Mouse (Mus musculus): Measurements from ENCODE around the gene Nap1l1. TPM values are rescaled to one million over a fixed set of nuclear protein-coding genes. Genes with fewer than 3 reads are reported as not detected.
"Not testable (repeated sequence)": the region's sequence is repeated elsewhere in the genome, so short reads cannot be mapped to it uniquely, and the experiment has no call there.

Gene Nap1l1
- total RNA-seq (2021), result 10 to 100 TPM; 59.7 to 65.9 TPM
- long read RNA-seq, experiment 1, transcript Nap1l1-205 (13 exons, 1,365 nt), result minor isoform, 5 of 63 reads
- long read RNA-seq, experiment 1, transcript Nap1l1-202 (15 exons, 1,350 nt), result major isoform, 24 of 63 reads
- long read RNA-seq, experiment 1, transcript Nap1l1-201 (16 exons, 1,486 nt), result minor isoform, 14 of 63 reads
- long read RNA-seq, experiment 1, partial matches to known transcripts, result 11 of 63 reads
- long read RNA-seq, experiment 1, other reads (novel, unspliced or antisense), result 9 of 63 reads
- long read RNA-seq, experiment 2, transcript Nap1l1-201 (16 exons, 1,486 nt), result minor isoform, 8 of 55 reads
- long read RNA-seq, experiment 2, transcript Nap1l1-202 (15 exons, 1,350 nt), result major isoform, 27 of 55 reads
- long read RNA-seq, experiment 2, partial matches to known transcripts, result 6 of 55 reads
- long read RNA-seq, experiment 2, other reads (novel, unspliced or antisense), result 11 of 55 reads

DNA sequence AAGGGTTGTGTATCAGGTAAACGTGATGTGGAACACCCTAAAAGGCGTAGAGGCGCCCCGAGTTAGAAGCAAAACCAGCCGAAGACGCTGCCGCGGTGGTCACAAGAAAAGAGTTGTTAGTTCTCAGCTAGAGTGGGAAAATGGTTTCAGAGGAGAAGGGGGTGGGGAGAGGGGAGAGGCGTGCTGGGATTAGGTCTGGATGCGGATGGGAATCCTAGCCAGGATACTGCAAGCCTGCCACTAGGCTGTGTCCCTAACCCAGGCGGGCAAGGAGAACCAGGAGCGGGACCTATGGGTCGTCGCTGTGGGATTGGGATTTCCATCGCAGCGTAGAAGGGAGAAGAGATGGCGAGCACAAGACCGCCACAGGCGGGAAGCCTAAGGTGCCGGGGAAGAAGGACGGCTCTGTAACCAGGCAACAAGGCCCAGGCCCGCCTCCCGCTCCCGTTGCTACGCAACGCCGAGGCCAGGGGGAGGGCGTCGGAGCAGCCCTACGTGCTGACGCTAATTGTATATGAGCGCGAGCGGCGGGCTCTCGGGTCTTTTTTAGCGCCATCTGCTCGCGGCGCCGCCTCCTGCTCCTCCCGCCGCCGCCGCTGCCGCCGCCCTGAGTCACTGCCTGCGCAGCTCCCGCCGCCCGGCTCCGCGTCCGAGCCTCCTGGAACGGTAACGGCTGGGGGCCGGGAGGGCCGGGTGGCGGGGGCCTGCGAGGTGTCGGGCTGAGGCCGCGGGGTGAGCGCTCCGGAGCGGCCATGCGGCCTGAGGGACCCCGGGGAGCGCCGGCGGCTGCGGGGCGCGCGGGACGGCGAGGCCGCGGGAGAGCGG, at the start of gene Nap1l1:
Gene Nap1l1 (plus strand): TSS at position 538 of the 825 bp plus-strand sequence.
- intact Hi-C loops (cut with DNase I), result loop anchor here (5.0 to 10.0 kb wide), 3 partner anchors 176 to 308 kb away; partner anchors contain the start of genes Bbs10 and Osbpl8

GRCm38 (mm10) chr10:111426491-111426890, 46.5 kb upstream of the Nap1l1 start:
- no peak for DNase-seq
- intact Hi-C loops (cut with DNase I), result no loop called here

More for the DNA sequence above, at the start of gene Nap1l1:
- peak; percentile 97 to 98 for DNase-seq

GRCm38 (mm10) chr10:111433502-111433901, 39.5 kb upstream of the Nap1l1 start:
- no peak for DNase-seq
- intact Hi-C loops (cut with DNase I), result no loop called here

GRCm38 (mm10) chr10:111441034-111441440, 32.0 kb upstream of the Nap1l1 start:
- intact Hi-C loops (cut with DNase I), result no loop called here

DNA sequence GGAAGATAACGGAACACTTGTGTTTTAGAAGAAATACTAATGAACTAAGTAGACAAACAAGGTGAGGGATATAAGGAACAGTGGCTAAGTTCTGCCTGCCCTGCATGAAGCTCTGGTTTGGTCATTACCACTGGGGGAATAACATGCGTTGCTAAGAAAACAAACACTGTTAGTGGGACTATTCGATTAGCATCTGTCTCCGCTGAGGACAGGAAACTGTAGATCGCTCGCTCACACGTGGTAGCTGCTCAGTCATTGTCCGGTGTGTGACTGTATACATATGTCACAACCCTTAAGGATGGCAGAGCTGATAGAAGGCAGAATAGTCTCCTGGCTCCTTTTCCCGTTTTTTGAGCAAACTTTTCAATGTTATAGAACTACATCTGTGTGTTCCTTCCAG, 28.8 kb upstream of the Nap1l1 start:
- intact Hi-C loops (cut with DNase I), result no loop called here
- DNase-seq, result no peak

More at GRCm38 (mm10) chr10:111441034-111441440, 32.0 kb upstream of the Nap1l1 start:
- no peak for DNase-seq

GRCm38 (mm10) chr10:111445939-111446671, 26.9 kb upstream of the Nap1l1 start:
- no peak for DNase-seq
- intact Hi-C loops (cut with DNase I), result no loop called here

GRCm38 (mm10) chr10:111446672-111447008, 26.4 kb upstream of the Nap1l1 start:
- intact Hi-C loops (cut with DNase I); DNase-seq: not testable (repeated sequence)

DNA sequence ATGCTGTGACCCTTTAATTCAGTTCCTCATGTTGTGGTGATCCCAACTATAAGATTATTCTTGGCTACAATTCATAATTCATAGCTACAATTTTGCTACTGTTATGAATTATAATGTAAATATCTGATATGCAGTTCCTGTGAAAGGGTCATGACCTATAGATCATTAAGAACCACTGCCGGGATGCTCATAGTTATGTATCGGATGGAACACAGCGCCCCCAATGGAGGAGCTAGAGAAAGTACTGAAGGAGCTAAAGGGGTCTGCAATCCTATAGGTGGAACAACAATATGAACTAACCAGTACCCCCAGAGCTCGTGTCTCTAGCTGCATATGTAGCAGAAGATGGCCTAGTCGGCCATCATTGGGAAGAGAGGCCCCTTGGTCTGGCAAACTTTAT, 23.4 kb upstream of the Nap1l1 start:
- DNase-seq; intact Hi-C loops (cut with DNase I): not testable (repeated sequence)

DNA sequence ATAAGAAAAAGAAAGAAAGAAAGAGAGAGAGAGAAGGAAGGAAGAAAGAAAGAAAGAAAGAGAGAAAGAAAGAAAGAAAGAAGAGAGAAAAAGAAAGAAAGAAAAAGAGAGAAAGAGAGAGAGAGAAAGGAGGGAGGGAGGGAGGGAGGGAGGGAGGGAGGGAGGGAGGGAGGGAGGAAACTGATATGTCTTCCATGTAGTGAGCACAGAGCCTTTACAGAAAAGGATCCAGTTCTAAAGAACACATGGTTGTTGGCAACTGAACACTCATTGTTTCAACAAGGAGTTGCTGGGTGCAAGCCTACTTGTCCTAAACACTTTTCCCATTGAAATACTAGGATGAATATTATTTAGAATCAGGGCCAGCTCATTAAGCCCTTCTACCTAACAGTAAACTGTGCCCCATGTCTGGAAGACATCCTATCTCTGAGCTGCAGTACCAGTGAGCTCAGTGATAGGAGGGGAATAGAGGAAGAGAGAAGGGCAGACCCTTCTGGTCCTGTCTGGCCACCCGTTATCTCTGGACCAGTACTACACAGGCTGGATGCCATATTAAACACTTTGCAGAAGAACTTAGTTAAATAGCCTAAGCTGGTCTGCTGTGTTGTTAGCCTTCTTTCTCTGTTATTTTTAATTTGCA, 21.2 kb upstream of the Nap1l1 start:
- no peak for DNase-seq
- intact Hi-C loops (cut with DNase I), result no loop called here

DNA sequence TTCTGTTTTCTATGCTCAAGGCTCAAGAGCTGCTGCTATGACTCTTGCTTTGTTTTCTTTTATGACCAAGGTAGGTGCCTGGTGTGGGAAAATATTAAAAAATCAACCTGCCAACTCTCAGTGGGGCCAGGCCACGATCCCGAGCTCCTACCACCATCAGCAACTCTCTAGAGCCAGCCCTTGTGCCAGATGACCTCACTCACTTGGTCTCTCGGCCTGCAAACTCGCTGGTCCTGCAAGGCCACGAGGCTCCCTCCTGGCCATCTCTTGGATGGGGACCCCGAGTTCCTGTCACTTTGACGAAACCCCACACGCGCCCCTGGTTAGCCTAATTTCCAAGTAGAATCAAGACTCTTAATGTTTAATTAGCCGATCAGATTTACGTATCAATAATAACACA, 20.6 kb upstream of the Nap1l1 start:
- DNase-seq, result no peak
- intact Hi-C loops (cut with DNase I), result no loop called here

DNA sequence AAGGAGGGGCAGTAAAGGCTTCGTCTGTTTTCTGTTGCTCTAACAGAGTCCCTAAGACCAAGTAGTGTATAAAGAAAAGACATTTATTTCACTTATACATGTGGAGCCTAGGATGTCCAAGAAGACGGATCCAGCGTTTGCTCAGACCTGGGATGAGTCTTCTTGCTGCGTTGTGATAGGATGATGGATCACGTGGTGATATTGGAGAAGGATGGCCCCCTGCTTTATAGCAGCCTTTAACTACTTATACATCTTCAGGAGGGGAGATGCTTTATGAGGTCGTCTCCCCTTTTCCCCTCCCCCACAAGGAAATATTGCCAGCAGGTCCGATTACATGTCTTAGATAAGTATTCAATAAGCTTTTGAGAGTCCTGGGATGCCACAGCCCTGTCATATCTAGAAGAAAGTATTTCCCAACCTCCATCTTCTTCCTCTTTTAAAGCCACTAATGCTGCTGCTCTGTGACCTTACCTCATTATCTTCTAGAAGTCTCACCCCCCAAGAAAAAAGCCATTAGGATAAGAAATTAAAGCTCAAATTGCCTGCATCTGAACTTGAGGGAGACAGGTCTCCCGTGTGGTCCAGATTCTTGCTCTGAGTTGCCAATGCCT, 18.2 kb upstream of the Nap1l1 start:
- intact Hi-C loops (cut with DNase I), result no loop called here
- DNase-seq, result no peak

DNA sequence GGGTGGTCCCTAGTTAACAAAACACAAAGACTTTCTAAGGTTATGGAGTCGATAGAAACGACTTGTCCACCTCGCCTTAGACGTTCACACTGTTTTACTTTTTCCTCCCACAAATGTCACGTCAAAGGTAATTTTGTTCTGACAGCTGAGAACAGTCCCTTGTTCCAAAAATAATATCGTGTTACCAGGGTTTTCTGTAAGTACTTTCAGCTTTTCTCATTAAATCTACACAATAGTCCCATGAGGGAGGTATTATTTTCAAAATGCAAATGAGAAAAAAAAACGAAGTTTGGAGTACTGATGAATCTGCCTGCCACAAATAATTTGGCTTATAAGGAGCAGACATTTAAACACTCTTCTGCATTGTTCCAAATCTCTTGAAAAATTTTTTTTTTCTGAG, 14.9 kb upstream of the Nap1l1 start:
- intact Hi-C loops (cut with DNase I), result no loop called here
- DNase-seq, result no peak

DNA sequence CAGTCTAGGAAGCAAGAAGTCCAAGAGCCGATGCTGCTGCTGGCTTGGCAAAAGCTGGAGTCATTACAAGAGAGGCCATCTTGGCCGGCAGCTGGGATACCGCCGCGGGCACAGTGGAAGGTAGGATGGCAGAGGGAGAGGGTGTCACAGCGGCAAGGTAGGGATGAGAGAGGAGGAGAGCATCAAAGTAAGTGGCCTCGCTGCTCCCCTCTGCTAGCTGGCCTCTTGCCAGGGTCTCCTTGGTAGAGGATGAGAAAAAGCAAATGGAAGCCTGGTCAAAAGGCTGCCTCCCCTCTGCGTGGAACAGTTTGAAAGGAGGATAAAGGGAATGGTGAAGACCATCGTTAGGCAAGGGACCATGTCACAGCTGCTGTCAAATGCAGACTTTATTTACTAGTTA, 14.0 kb upstream of the Nap1l1 start:
- intact Hi-C loops (cut with DNase I), result no loop called here

DNA sequence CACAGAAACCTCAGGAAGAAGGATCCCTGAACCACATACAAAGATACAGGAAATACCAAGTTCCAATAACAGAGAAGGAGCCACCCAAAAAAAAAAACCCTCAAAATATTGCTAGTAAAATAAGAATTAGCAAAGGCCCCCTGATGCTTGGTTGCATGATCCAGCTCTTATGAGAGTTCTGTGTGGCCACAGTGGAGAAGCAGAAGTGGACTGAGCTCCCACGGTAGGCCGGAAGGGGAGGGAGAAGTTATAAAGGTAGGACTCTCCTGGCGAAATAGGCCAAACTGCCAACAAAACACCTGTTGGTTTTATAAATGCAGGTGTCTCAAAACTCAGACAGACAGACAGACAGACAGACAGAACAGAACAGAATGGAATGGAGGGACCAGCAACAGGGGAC, 13.1 kb upstream of the Nap1l1 start:
- DNase-seq, result no peak
- intact Hi-C loops (cut with DNase I), result no loop called here

More for the DNA sequence above, 14.0 kb upstream of the Nap1l1 start:
- no peak for DNase-seq

DNA sequence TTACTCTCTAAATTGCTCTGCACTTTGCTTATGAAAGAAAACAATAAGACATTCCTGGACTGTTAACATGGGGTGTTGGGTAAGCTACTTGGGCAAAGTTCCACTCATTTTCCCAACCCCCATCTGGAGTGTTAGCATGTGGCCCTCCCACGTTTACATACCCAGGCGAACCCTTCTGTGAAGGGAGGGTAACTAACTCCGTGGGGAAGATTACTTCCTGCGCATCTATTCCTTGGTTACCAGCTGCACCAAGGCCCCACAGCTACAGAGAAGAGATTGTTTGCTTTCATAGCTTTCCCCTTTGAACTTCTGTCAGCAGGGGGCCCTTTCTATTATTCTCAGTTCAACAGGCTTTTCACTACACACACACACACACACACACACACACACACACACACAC, 12.6 kb upstream of the Nap1l1 start:
- intact Hi-C loops (cut with DNase I), result no loop called here

GRCm38 (mm10) chr10:111464833-111465232, 8.2 kb upstream of the Nap1l1 start:
- no peak for DNase-seq
- intact Hi-C loops (cut with DNase I), result no loop called here

More for the DNA sequence above, 12.6 kb upstream of the Nap1l1 start:
- DNase-seq, result no peak

- intact Hi-C loops (cut with DNase I), result no loop called here
- no peak for DNase-seq
Measured at GRCm38 (mm10) chr10:111465409-111465808, 7.6 kb upstream of the Nap1l1 start.

DNA sequence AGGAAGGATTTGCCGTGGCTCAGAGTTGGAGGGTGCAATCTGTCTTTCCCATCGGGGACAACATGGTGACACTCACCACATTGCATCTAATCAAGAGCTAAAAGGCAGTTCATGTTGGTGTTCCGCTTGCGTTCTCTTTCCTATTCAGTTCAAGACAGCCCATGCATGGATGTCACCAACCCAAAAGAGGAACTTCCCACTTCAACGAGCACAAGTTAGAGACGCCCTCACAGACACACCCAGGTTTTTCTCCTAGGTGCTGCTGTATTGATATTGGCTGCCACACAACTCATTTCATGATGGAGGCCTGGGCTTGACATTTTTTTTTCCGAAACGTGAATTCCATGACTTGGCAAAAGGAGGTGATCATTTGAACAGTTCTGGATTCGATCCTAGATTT, 1.9 kb upstream of the Nap1l1 start:
- no peak for DNase-seq
- intact Hi-C loops (cut with DNase I), result loop anchor here (5.0 to 10.0 kb wide), 3 partner anchors 174 to 306 kb away; partner anchors contain the start of genes Bbs10 and Osbpl8

Measured in heart, postnatal 14 days (tissue).